In genomic region chr1:185905666-185906065, GRCm38 (mm10) we compare ENCODE assay signal across 21 mouse cellular contexts.
A peak's percentile ranks its signal among the peaks of the same experiment; 100 is the strongest.
DNase-seq lines count a peak whose midpoint lies in the region; ATAC-seq and TF ChIP-seq lines count a peak whose summit lies in the region.
"Had no signal": no experiment of that assay in that cellular context is flagged by ENCODE, and none has a peak within 500 bp of the region (broad histone marks: within the 10 kb centered on the region; RNA-seq: fewer than 3 reads in every experiment).

No protein-coding gene starts in this region.

- H3K4me1 ChIP-seq in heart, embryonic 12.5 days (replicated peaks) = no peaks in the 10 kb centered on the region
- peaks cover 5% of the 10 kb centered on the region; the same call in 1 of the 2 replicates for H3K4me1 ChIP-seq in lung, embryonic 14.5 days (ENCODE audit: insufficient read depth)
- H3K4me1 ChIP-seq in lung, adult 2 months (ENCODE audit: control insufficient read depth, insufficient read depth, low read length) = no peaks in the 10 kb centered on the region
- H3K4me1 ChIP-seq in forebrain, embryonic 14.5 days (ENCODE audit: control insufficient read depth, insufficient read depth, low read length) = no peaks in the 10 kb centered on the region
- H3K4me1 ChIP-seq: limb, embryonic 15.5 days; midbrain, embryonic 13.5 days; neural tube, embryonic 12.5 days had no signal

- peak; percentile 95 for DNase-seq in heart, adult 11 months
- DNase-seq in lung, embryonic 14.5 days = peak; percentile 35
- no peak for DNase-seq in lung, adult 2 months
- peak; percentile 15 for DNase-seq in heart, postnatal 25 days (ENCODE audit: low spot score)
- peak; percentile 24 for DNase-seq in lung, postnatal 36 days
- DNase-seq in thymus, postnatal 14 days = no peak
- DNase-seq in forebrain, embryonic 14.5 days (ENCODE audit: low spot score) = no peak
- DNase-seq: adrenal gland, postnatal 36 days; cerebellum, adult 18-20 months; cerebellum, postnatal 36 days; kidney, adult 11 months; kidney, postnatal 25 days; liver, postnatal 0 days; right cerebral cortex, adult 18-20 months; spleen, adult 18-20 months; thymus, postnatal 4 days had no signal

- intact Hi-C loops in heart, postnatal 25 days (cut with DNase I) = no loop called here

- no peaks in the 10 kb centered on the region for H3K27me3 ChIP-seq in heart, embryonic 12.5 days (replicated peaks)
- no peaks in the 10 kb centered on the region for H3K27me3 ChIP-seq in lung, embryonic 14.5 days (ENCODE audit: insufficient read depth, low read length)
- no peaks in the 10 kb centered on the region for H3K27me3 ChIP-seq in forebrain, embryonic 14.5 days (replicated peaks; ENCODE audit: control insufficient read depth, insufficient read depth, low read length)
- H3K27me3 ChIP-seq: heart, embryonic 13.5 days; limb, embryonic 15.5 days; midbrain, embryonic 13.5 days; neural tube, embryonic 12.5 days had no signal

- no peak overlapping the region for H3K27ac ChIP-seq in heart, embryonic 12.5 days (ENCODE audit: poor library complexity, severe bottlenecking)
- H3K27ac ChIP-seq in lung, embryonic 14.5 days (ENCODE audit: low read depth) = no peak overlapping the region
- H3K27ac ChIP-seq in forebrain, embryonic 14.5 days (ENCODE audit: low read depth, low read length) = no peak overlapping the region
- H3K27ac ChIP-seq: heart, embryonic 13.5 days; limb, embryonic 15.5 days; midbrain, embryonic 13.5 days; neural tube, embryonic 12.5 days had no signal

- ATAC-seq in heart, embryonic 12.5 days (ENCODE audit: insufficient number of reproducible peaks, low FRiP score) = no peak
- no peak for ATAC-seq in lung, embryonic 14.5 days (ENCODE audit: insufficient read depth)
- ATAC-seq in forebrain, embryonic 14.5 days = no peak
- ATAC-seq: liver, postnatal 0 days; midbrain, embryonic 13.5 days had no signal

- H3K4me2 ChIP-seq in heart, embryonic 12.5 days = no peak overlapping the region
- no peak overlapping the region for H3K4me2 ChIP-seq in lung, embryonic 14.5 days
- H3K4me2 ChIP-seq in forebrain, embryonic 14.5 days (ENCODE audit: low read length) = no peak overlapping the region
- H3K4me2 ChIP-seq: heart, embryonic 13.5 days; limb, embryonic 15.5 days; midbrain, embryonic 13.5 days; neural tube, embryonic 12.5 days had no signal

- 57% methylated on average over 7 of the region's 7 CpGs for WGBS in heart, embryonic 12.5 days
- 47% methylated on average over 7 of the region's 7 CpGs for WGBS in lung, embryonic 14.5 days
- 35% methylated on average over 7 of the region's 7 CpGs for whole genome bisulfite sequencing in lung, adult 2 months
- 88% methylated on average over 7 of the region's 7 CpGs for WGBS in forebrain, embryonic 14.5 days

- no peak for TF ChIP-seq POLR2A in lung, adult 2 months (IDR thresholded peaks at IDR 0.05; ENCODE audit: borderline replicate concordance, extremely low read depth, low read depth, low read length)

- peaks cover 11% of the 10 kb centered on the region; the same call in 1 of the 2 replicates for H3K9me3 ChIP-seq in heart, embryonic 12.5 days (replicated peaks)
- H3K9me3 ChIP-seq in lung, embryonic 14.5 days (ENCODE audit: low read depth, low read length) = no peaks in the 10 kb centered on the region
- H3K9me3 ChIP-seq in forebrain, embryonic 14.5 days (replicated peaks; ENCODE audit: control insufficient read depth, low read length) = no peaks in the 10 kb centered on the region
- H3K9me3 ChIP-seq: limb, embryonic 15.5 days; midbrain, embryonic 13.5 days; neural tube, embryonic 12.5 days had no signal

- no peak for TF ChIP-seq CTCF in lung, embryonic 14.5 days (IDR thresholded peaks at IDR 0.05; ENCODE audit: low read depth)
- no peak for TF ChIP-seq CTCF in lung, adult 2 months (IDR thresholded peaks at IDR 0.05; ENCODE audit: insufficient read depth, low read length)

- no peaks in the 10 kb centered on the region for H3K36me3 ChIP-seq in heart, embryonic 12.5 days
- H3K36me3 ChIP-seq in lung, embryonic 14.5 days (ENCODE audit: insufficient read depth) = no peaks in the 10 kb centered on the region
- H3K36me3 ChIP-seq in forebrain, embryonic 14.5 days (ENCODE audit: control insufficient read depth, insufficient read depth, low read length) = no peaks in the 10 kb centered on the region
- H3K36me3 ChIP-seq: heart, embryonic 13.5 days; limb, embryonic 15.5 days; midbrain, embryonic 13.5 days; neural tube, embryonic 12.5 days had no signal

- no peak overlapping the region for H3K4me3 ChIP-seq in heart, embryonic 12.5 days
- no peak overlapping the region for H3K4me3 ChIP-seq in lung, embryonic 14.5 days (ENCODE audit: low read depth, low read length)
- no peak overlapping the region for H3K4me3 ChIP-seq in lung, adult 2 months (replicated peaks; ENCODE audit: extremely low read depth, low read depth, low read length)
- no peak overlapping the region for H3K4me3 ChIP-seq in forebrain, embryonic 14.5 days (ENCODE audit: low read depth, low read length)
- H3K4me3 ChIP-seq: heart, embryonic 13.5 days; limb, embryonic 15.5 days; midbrain, embryonic 13.5 days; neural tube, embryonic 12.5 days had no signal

- no peak overlapping the region for H3K9ac ChIP-seq in heart, embryonic 12.5 days
- no peak overlapping the region for H3K9ac ChIP-seq in lung, embryonic 14.5 days
- no peak overlapping the region for H3K9ac ChIP-seq in forebrain, embryonic 14.5 days (ENCODE audit: low read length)
- H3K9ac ChIP-seq: heart, embryonic 13.5 days; limb, embryonic 15.5 days; liver, postnatal 0 days; midbrain, embryonic 13.5 days; neural tube, embryonic 12.5 days had no signal

Comparison
In these comparisons a context has a peak if more than half of its experiments do, and no peak if none do; other contexts are left out.
1. DNase-seq: peak in heart, adult 11 months (single experiment), lung, embryonic 14.5 days (single experiment), heart, postnatal 25 days (single experiment) and lung, postnatal 36 days (single experiment); none in lung, adult 2 months (single experiment), thymus, postnatal 14 days (single experiment) and forebrain, embryonic 14.5 days (single experiment).